Mouse (Mus musculus) heart, adult 2 months (tissue): ENCODE data around the gene Klk4.

ENCODE experiments used
- CTCF ChIP-seq: fragments of 200-600 bp; IDR thresholded peaks from 2 replicates; pipeline ENCODE4 v1.8.1; 2022; ENCODE audit warnings: antibody characterized with exemption, mild to moderate bottlenecking, moderate library complexity
- EP300 ChIP-seq: fragments of 200-500 bp; IDR thresholded peaks from 2 replicates; pipeline ENCODE4 v1.6.1; 2011; ENCODE audit warnings: low read depth, low read length, control low read depth; ENCODE audit not compliant: insufficient read depth
- POLR2A ChIP-seq: fragments of 200-500 bp; IDR thresholded peaks from 2 replicates; pipeline ENCODE4 v1.6.1; 2011; ENCODE audit warnings: mild to moderate bottlenecking, low read depth, low read length, control low read depth; ENCODE audit not compliant: insufficient read depth

DNA sequence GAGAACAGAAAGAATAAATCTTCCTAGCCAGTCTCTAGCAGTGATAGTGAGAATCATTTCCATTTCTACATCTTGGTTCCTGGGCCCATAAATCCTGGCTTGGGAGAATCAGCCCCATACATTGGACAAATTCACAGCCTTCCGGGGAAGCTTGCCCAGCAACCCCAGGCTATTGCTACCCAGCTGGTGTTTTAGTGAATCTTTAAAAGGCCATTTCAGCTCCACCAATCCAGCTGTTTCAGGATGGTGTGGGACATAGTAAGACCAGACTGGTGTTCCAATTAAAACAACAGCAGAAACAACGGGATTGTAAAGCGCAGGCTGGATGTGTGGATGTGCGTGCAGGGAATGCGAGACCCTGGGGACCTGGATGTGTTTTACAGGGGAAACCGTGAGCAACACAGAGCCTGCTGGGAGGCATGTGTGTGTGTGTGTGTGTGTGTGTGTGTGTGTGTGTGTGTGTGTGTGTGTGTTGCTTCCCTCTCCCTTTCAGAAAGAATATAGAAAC is 6.0 kb upstream of the Klk4 start:
- TF ChIP-seq CTCF (no peak), POLR2A (no peak), EP300 (no peak)
